Mouse (Mus musculus) cerebellum, adult 11-12 months (tissue): ENCODE data around the gene Pknox2.

Experiments used
- DNase-seq: peaks from one replicate; pipeline ENCODE4 v3.0.0; 2022

Gene Pknox2

DNA sequence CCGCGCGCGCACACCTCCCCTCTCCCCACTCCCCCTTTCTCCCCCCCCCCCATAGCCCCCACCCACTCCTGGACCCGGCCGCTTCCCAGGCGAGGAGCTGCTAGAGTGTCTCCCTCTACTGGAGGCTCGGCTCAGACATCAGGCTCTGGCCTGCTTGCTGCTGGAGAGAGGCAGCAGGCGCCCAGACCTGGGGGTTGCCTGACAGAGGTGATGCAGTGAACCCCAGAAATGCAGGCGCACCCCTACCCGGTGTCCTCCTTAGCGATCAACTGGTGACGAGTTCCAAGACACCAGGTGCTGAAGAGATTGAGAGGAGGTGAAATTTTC is at the start of gene Pknox2:
Gene Pknox2 (minus strand): TSS at position 49 of the 327 bp plus-strand sequence.
- DNase-seq, result peak; percentile 90

DNA sequence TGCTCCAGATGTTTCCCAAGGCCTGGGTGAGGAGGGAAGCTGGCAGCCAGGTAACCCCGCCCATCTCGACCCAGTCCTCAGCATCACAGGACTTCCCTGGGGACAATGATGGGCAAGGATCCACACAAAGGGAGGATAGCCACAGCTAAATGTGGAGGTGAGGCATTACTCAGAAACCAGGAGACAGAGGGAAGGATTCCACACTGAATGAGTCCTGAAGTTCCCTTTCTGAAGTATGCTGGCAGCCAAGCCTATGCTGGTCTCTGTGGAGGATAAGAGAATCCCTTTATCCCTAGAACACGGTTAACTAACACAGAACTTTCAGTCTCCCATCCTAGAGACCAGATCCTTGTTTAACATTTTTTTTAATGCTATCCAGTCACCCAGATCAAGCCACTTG is 40.8 kb upstream of the Pknox2 start:
- DNase-seq, result no peak

DNA sequence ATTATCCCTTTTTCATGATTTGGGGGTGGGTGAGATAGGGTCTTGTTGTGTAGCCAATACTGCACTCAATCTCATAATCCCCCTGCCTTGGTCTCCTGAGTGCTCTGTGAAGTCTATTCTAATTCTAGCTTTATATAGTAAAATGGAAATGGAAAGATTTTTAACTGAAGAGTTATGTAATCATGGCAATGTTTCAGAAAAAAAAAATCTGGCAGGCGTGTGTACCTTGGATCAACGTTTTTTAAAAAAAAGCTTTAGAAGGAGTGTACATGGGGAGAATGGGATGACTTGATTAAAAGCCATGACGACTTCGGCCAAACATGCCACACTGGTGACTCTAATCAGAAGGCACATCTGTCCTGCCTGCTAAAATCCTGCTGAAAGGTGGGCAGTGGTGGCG is 40.2 kb upstream of the Pknox2 start:
- no peak for DNase-seq

DNA sequence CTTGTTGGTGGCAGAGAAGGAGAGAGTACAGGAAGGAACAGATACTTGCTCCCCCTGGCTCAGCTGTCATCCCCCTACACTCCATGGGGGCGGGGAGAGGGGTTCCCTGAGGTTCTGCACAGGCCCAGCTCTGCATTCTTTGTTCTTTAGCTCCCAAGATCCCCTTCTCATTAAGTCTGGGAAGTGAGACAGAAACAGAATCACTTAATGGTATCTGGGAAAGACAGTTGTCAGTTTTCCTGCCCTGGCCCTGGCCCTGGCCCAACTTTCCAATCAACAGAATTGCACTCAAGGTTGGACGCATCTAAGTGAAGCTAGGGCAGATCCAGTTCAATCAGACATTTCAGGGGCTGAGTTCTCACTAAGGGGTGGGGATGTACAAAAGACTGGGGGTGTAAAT is 36.0 kb upstream of the Pknox2 start:
- no peak for DNase-seq

DNA sequence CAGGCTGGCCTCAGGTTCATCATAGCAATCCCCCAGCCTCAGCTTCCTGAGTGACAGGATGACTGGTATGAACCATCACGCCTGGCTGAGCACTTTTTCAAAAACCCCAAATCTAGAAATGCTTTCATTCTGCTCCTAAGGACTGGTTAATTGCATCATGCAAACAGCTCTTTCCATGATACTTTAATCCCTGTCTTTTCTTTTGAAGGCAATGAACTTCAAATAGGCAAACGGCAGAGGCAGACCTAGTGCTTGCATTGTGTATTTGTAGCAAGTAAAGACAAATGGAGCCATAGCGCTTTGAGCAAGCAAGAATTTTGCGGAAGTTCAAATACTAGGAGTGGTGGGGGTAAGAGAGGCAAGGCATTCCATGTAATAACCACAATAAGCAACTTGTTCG is 34.4 kb upstream of the Pknox2 start:
- DNase-seq, result no peak

DNA sequence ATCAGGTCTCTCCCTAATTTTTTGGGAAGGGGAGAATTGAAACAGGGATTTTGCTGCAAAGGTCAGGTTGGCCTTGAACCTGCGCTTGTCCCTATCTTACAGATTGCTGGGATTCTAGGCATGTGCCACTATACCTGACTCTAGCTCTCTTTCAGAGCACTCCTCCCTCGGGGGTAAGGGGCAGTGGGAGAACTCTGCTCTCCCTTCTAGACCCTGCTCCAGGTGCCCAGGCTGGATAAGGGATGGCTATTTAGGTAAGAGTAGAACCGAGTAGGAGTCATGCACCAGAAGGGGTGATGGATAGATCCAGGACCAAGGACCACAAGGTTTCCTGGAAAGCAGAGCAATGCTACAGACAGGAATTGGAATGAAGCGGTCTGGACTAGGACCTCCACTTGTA is 32.4 kb upstream of the Pknox2 start:
- DNase-seq, result no peak

DNA sequence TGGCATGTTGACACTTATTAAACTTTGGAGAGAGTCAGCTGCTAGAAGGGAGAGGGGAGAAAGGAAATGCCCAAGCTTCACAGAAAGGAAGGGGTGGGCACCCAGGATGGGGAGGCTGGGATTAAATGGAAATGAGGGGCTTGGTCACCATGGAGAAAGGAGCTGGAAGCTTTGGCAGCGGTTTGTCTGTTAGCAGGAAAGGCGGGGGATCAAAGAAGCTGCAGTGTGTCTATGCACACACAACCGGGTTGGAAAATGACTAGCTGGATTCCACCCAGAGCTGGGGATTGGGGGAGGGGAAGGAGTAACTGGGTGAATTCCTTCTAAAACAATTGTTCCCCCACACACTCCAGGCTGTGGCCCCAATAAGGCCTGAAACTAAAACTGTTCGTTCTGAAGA is 31.7 kb upstream of the Pknox2 start:
- no peak for DNase-seq

DNA sequence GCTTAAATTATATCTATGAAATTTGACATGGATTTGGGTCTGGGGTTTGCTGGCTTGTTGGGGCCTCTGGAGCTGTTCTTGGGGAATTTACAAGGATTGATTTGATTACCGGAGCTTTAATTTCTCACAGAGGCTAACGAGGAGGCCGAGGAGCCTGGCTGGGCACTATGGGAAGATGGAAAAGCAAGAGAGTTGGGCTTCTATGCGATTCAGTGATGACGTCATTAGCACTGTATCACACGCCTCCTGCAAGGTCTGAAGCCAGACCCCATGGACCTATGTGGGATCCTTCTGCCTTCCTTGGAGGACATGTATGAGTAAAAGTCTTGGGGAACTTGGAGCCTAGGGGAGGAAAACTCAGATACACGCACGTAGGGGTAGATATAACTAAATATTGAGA is 30.3 kb upstream of the Pknox2 start:
- no peak for DNase-seq

DNA sequence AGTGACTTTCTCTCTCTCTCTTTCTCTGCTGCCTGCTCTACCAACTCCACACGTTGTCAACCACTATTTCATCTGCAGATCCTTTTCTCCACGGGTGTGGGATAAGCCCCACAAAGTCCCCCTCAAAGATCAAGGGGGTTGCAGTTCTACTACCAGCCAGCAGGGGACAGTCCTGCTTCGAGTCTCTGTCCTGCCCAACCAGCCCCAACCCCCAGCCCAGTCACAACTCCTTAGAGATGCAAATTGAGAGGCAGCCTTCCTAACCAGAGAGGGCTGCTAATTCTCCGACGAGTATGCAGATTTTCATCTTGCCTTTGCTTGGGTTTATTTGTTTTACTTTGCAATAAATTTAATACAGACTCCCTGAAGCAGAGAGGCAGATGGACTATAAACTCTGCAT is 29.9 kb upstream of the Pknox2 start:
- DNase-seq, result peak; percentile 20

DNA sequence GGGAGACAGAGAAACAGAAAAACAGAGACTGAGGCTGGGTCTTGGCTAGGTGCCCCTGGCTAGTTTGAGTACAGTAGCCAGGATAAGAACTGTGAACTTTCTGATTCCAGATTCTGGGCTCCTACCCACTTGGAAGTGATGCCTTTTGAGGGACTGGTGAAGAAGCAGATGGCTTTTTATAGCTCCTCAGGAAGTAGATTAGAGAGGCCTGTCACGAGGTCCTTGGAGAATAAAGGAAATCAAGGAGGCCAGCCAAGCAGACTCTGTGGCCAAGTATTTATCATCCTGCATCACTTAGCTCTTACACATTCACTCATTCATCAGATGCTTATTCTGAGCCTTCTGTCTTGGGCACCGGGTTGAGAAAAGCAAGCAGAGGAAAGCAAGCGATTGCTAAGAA is 28.8 kb upstream of the Pknox2 start:
- DNase-seq, result no peak

DNA sequence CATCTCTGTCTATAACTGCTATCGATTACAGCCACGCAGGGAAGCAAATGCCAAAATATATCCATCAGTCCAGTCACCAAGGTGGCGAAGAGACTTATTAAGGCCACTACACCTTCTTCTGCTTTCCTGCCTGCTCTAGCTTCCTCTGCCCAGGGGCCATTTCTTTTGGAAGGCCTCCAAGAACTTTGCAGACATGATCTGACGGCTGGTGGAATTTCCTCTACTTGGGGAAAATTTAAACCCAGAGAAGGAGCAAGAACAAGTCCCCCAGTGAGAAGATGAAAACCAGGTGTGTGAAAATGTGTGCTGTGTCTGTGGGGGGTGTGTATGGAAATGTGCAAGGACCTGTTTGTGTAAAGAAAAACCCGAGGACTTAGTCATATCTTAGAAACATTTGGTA is 26.2 kb upstream of the Pknox2 start:
- DNase-seq, result peak; percentile 6

DNA sequence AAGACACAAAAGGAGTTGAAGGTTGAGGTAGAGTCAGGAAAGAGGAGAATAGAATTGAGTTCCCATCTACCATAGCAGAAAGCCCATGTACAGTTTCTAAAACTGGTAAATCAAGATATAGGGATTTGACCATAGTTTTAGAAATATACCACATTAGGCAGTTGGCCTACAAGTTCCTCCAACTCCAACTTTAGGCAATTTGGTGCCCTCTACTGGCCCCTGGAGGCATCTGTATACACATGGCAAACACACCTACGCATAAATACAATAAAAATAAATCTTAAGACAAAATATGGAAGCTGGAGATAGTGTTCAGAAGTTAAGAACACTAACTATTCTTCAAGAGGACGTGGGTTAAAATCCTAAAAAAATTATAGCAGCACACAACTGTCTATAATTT is 19.7 kb upstream of the Pknox2 start:
- DNase-seq, result no peak

DNA sequence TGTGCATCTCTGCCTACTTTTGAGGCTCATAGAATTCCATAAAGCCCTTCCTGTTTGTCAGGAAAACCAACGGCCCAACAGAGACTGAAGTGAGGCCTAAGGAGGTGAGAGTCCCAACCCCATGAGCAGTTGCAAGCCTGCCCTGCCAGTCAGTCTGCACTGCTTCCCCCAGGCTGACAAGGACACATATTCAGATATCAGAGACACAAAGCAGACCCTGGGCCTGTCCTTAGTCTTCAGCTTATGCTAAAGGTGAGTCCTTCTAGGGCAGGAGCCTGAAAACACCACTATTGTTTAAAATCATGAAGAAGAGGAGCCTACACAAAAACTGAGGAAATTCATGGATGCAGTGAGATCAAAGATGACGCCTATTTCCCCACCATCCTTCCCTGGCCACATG is 13.5 kb upstream of the Pknox2 start:
- no peak for DNase-seq

DNA sequence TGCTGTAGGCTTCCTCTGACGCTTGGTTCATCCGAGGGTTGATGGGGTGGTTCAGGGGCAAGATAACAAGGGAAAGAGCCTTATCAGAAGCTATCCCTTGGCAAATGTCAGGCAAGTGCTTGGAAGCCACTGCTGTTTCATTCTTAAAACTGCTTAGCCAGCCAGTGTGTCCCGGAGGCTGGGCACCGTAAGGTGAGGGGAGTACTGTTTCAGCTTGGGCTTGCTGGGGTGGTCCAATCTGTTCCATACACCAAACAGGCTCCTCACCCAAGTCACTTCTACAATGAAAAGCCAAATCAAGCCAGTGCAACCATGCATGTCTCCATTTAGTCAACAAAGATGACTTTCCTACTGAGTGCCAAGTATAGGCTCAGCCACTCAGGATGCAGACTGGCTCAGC is 679 bp upstream of the Pknox2 start:
- DNase-seq, result peak; percentile 45

DNA sequence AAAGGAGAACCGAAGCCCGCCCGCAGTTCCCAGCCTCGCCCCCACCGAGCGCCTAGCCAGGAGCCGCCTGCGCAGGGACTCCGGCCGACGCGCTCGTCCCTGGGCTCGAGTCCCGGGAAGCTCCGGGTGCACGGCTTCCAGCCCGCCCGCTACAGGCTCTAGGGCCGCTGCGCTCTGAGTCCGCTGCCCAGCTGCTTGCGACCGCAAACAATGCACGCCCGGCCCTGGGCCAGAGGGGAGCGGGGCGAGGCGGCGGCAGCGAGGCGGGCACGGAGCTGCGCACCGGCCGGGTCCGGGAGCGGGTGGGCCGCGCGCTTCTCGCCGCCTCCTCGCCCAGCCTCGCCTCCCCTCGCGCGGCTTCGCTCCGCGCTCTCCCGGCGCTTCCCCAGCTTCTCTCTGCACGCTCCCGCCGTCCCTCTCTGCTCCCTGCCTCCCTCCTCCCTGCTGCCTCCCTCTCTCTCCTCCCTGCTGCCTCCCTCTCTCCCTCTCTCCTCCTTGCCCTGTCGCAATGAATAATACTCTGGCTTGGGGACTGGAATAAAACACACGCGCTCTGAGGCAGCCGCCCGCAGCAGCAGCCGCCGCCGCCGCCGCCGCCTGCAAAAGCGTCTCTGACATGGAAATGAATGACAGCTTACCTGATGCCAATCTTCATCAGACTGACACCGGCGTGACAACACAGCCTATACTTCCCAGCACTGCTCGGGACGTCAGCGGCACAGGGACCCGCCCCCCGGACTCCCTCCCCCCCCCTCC is 426 bp downstream of the Pknox2 start:
- DNase-seq, result peak; percentile 83

DNA sequence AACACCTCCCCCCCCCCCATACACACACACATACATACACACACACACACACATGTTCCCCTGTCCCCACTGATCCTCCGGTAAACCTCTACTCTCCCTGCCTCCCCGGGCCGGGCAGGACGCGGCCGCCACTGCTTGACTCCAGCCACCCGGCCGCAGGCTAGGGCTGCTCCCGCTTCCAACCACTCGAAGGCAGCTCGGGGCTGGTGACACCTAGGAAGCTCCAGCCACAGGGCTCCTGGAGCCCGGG is 929 bp downstream of the Pknox2 start:
- DNase-seq, result no peak

DNA sequence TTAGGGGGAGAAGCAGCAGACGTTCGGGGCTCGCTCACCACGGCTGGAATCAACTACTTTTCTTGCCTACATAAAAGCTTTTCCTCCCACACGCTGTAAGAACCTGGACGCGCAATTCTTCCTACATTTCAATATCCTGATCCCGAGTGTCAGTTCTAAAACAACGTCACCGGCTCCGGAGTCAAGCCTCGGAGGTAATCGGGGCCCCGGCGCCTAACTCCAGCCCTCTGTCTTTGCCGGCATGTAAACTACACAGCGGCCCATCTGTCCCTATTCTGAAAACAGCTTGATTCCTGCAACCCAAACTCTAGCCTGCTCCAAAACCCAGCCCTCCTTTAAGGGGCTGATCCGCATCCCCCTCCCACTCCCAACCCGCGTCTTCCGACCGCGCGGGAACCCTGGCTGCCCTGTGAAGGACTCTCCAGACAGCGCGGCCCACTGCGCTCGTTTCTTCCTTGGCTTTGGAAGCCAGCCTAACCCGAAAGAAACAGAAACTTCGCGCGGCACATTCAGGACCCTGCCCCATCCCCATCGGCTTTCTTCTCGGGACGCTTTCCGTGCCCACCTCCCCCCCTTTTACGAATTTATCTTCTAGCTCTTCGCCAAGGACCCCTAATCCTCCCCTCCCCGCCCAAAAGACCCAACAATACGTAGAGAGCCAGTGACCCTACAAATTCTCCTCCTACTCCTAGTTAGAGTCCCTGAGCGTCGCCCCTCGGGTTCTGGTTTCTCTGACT is 1.4 kb downstream of the Pknox2 start:
- peak; percentile 51 for DNase-seq

DNA sequence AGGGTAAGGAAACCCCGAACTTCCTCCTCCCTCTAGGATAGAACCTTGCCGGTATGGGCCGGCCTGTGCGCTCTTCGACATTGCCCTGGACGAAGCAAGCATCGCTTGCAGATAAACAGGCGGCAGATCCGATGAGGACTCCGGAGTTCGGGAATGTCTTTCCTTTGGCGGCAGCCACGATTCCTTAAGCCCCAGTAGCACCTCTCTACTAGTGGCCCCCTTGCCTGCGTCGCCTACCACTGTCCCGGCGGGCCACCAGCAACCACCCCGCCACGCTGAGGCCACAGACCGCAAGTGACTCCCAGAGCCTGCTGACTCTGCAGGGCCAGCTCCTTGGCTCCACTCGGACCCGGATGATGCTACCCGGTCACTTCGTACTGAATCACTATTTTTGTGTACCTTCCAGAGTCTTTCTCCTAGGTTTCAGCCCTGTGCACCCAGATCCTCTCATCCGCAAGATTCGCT is 2.0 kb downstream of the Pknox2 start:
- DNase-seq, result no peak

DNA sequence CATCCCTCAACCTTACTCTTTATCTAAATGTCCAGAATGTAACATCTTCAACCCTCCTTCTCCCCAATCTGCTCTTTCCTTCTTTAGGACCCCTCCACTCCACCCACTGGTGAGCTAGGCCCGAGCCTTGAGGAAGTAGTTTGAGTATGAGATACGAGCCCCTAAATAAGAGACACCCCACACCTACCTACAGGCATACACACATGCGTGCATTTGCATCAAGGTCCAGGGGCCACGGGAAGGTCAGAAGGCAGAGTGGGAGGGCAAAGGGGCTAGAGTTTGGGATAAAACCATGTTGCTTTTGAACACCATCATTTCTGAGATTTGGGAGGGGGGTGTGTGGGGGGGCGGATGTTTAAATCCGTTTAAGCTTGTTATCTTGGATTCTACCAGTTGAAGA is 2.5 kb downstream of the Pknox2 start:
- DNase-seq, result no peak

DNA sequence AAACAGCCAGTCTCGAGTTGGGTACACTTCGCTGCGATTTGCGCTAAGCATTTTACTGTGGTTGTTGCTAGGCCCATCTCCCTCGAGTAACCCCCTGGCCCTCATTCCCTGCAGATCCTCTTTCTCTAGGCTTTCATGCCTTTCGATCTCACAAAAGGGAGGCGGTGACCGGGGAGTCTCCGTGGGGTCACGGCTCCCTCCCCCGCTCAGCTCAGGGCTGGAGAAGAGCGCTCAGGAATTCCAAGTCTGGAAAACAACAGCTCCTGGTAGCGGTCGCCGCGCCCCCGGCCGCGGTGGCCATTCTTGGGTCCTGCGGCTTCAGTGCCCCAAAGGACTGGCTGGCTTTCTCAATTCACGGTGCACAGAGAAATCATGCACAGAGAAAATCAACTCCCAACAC is 3.0 kb downstream of the Pknox2 start:
- DNase-seq, result no peak

DNA sequence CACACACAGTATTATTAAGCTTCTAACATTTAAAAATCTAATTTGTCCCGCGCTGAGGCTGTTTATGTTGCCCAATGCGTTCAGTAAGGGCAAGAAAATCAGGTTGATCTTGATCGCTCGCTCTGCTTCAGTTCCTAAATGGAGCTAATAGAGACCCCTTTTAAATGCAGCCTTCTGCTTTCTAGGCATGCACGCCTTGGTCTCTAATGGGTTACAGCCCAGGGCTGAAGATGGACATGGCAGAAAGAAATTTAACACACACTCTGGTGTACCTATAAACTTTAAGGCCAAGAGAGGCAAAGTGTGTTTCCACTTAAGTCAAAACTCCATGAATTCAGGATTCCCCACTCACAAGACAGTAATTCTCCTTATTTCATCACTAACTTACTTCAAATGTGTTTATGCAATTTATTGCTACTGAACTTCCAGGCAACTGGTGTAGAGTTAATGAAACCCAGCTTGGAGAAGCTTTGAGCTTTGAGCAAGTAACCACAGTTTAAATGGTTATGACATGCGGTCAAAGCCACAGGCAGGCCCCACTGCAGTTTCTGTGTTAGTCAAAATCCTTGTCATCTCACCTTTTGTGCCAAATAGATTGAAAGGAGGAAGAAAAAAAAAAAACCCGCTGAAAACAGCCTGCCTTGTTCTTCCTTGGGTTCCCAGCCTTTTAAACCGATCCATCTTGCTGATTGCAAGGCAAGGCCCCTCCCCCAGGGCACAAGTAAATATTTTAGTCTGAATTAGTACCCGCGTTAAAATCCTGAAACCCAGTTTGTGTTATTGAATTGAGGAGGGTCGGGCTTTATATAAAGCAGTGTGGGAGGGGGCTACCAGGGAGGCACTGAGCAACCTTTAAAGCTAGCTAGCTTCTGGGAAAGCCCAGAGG is 3.9 kb downstream of the Pknox2 start:
- no peak for DNase-seq

DNA sequence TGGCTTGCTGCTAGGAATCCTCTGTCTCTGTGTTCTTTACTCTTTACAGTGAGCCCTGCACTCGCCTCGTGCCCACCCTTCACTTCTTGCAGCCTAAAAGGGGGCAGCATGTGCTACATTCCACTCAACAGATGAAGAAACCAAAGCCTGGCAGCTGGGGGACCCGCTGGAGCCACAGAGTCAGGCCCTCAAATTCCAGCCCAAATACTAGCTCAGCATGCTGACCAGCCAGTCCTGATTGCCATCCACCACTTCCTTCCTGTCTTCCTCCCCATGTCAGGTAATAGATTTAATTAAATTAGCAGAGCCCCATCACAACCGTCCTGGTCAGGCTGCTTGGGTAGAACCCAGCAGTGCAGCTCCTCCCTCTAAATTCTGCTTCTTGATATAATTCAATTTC is 5.1 kb downstream of the Pknox2 start:
- DNase-seq, result no peak

DNA sequence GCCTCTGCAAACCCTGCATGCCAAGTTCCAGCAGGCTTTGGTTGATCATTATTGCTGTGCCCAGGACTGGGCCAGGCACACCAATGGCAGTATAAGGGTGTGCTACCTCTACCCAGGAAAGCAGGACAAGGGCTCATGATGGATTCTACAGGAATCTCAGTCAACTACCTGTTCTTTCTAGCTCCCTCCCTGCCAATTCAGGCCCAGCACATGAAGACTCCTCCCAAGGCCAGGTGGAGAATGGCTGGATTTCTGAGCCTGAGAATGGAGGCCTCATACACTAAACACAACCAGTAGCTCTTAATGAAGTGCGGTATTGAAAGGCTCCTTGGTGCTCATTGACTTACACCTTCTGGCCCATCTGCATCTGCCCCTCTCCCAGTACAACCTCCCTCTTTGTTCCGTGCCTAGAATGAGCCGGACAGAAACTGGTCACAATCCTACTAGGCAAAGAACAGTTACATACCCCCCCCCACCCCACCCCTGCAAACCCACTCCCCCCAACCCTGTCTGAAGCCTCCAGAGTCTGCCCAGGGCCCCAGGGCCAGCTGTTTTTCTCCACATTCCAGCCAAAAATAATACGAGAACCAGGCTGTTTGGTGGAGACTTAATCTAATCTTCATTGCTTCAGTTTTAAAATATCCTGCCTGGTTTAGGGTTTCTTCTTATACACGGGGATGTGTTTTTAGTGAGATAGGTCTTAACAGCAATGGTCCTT is 6.6 kb downstream of the Pknox2 start:
- no peak for DNase-seq
